Comparison of ENCODE assay signal across 9 mouse cellular contexts in genomic region chr1:138243947-138244346, GRCm38 (mm10). TPM values are rescaled to one million over a fixed set of nuclear protein-coding genes. Genes with fewer than 3 reads are reported as not detected.
DNase-seq lines count a peak whose midpoint lies in the region; ATAC-seq and TF ChIP-seq lines count a peak whose summit lies in the region.
"Had no signal": no experiment of that assay in that cellular context is flagged by ENCODE, and none has a peak within 500 bp of the region (broad histone marks: within the 10 kb centered on the region; RNA-seq: fewer than 3 reads in every experiment).

No protein-coding gene starts in this region.

- no peaks in the 10 kb centered on the region for H3K27me3 ChIP-seq in heart, embryonic 13.5 days (replicated peaks)
- H3K27me3 ChIP-seq: liver, embryonic 15.5 days had no signal

- ATAC-seq in heart, embryonic 13.5 days (ENCODE audit: extremely low read depth, insufficient number of reproducible peaks, low FRiP score, low TSS enrichment): no peak

- DNase-seq in layer of hippocampus, adult 2 months (ENCODE audit: low spot score in 2 of 2): no peak
- DNase-seq in layer of hippocampus, adult 11-12 months (ENCODE audit: low spot score): no peak
- peak; percentile 4 for DNase-seq in brain, adult 2 months (ENCODE audit: low read depth, low spot score)
- DNase-seq in lung, postnatal 36 days: peak; percentile 47
- DNase-seq in thymus, postnatal 4 days: no peak
- no peak for DNase-seq in yolk sac, embryonic 10.5 days (ENCODE audit: low spot score)

- no peak for TF ChIP-seq CTCF in layer of hippocampus, adult 2 months (conservative IDR thresholded peaks at IDR 0.05)

- H3K9me3 ChIP-seq in heart, embryonic 13.5 days: peaks cover 3% of the 10 kb centered on the region; the same call in 1 of the 2 replicates
- H3K9me3 ChIP-seq: liver, embryonic 15.5 days had no signal

- no peak overlapping the region for H3K4me2 ChIP-seq in heart, embryonic 13.5 days
- H3K4me2 ChIP-seq: liver, embryonic 15.5 days had no signal

- no peak overlapping the region for H3K9ac ChIP-seq in heart, embryonic 13.5 days
- H3K9ac ChIP-seq: liver, embryonic 15.5 days had no signal

- H3K27ac ChIP-seq in layer of hippocampus, adult 2 months: peak overlapping the region; percentile 78
- peak overlapping the region; percentile 62 for H3K27ac ChIP-seq in heart, embryonic 13.5 days (replicated peaks)
- H3K27ac ChIP-seq: liver, embryonic 15.5 days had no signal

- 45% methylated on average over 5 of the region's 5 CpGs for WGBS in heart, embryonic 13.5 days

- H3K4me3 ChIP-seq in layer of hippocampus, adult 2 months: no peak overlapping the region
- H3K4me3 ChIP-seq in heart, embryonic 13.5 days: no peak overlapping the region
- H3K4me3 ChIP-seq: liver, embryonic 15.5 days had no signal

- peaks cover 7% of the 10 kb centered on the region for H3K4me1 ChIP-seq in heart, embryonic 13.5 days
- H3K4me1 ChIP-seq: liver, embryonic 15.5 days had no signal

- H3K36me3 ChIP-seq in heart, embryonic 13.5 days: no peaks in the 10 kb centered on the region
- H3K36me3 ChIP-seq: liver, embryonic 15.5 days had no signal

RNA-seq across cellular contexts. Expression of gene Atp6v1g3, which starts 29.6 kb away (rescaled TPM):
- total RNA-seq in layer of hippocampus, adult 2 months (2021): not detected
- polyA plus RNA-seq in heart, embryonic 13.5 days (2015; fragmentation: Nextera tagmentation; extraction: Ambion mirVana): not detected in 2 replicates
- polyA plus RNA-seq: liver, embryonic 15.5 days; stomach, embryonic 14.5 days had no signal

Comparison
In these comparisons a context has a peak if more than half of its experiments do, and no peak if none do; other contexts are left out.
1. DNase-seq: peak in brain, adult 2 months (single experiment) and lung, postnatal 36 days (single experiment); none in layer of hippocampus, adult 2 months (0 of 2), layer of hippocampus, adult 11-12 months (single experiment), thymus, postnatal 4 days (single experiment) and yolk sac, embryonic 10.5 days (single experiment).